Mouse (Mus musculus) lung, postnatal 36 days (tissue): Measurements from ENCODE around the gene Arid3c.
"Not testable (repeated sequence)": the region's sequence is repeated elsewhere in the genome, so short reads cannot be mapped to it uniquely, and the experiment has no call there.

ENCODE experiments used
- DNase-seq: peaks from one replicate; pipeline ENCODE4 v3.0.0; 2022; ENCODE audit warnings: mixed read lengths

Gene Arid3c

GRCm38 (mm10) chr4:41702226-41702625, 28.7 kb downstream of the Arid3c start:
- not testable (repeated sequence) for DNase-seq

GRCm38 (mm10) chr4:41700224-41700623, 30.7 kb downstream of the Arid3c start:
- DNase-seq: not testable (repeated sequence)

DNA sequence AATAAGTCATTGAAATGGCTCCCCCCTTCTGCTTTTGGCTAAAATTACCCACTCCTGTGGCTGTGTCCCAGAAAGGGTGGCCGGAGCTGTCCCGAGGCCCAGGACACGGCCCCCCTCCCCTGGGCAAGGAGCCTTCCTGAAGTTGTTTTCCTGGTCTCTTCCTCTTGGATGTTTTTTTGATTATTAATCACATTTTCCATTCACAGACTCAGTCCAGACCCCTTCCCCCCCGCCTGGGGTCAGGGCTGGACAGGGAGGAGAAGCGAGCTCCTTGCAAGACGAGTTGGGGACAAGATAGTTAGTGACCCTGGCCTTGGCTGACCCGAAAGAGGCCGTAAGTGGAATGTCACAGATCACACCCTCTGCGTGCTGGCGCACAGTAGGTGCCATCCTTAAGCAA, 31.2 kb downstream of the Arid3c start, which contains the start of gene Il11ra1:
Gene Il11ra1 (plus strand): TSS at position 207 of the 400 bp plus-strand sequence.
- DNase-seq: not testable (repeated sequence)

- DNase-seq: not testable (repeated sequence)
Measured at GRCm38 (mm10) chr4:41698421-41699016, 32.4 kb downstream of the Arid3c start.

DNA sequence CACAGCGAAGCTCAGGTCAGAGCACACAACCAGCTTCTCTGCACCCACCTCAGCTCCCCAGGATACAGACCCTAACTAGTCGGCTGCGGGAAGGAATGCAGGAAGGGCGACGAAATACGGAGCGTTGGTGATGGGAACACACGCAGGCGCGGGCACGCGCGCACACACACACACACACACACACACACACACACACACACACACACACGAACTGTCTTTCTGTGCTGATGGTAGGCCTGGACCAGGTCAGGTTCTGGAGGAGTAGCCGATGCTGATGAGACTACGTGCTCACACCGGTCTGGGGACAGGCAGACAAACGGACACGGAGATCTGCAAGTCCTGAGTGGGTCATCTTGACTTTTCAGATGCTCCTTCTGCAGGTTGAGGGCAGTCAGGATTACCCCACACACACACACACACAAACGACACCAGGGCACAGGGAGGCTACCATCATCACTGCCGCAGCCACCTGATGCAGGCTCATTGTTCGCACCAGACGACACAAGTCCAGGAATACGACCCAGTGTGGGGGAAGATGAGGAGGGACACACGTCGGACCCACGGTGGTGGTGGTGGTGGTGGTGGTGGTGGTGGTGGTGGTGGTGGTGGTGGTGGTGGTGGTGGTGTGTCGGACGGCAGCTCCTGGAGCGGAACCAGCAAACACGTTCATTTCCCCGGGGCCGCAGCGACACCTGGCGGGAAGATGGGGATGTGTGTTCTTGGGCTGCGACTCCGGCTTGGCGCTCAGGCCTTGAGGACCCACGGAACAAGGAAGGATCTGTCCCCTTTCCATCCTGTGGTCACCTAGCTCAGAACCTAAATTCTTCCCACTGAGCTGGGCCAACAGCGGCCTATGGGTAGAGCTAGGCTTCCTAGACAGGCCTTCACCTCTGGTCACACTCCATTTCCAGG, 33.8 kb downstream of the Arid3c start, which contains the start of gene Cntfr:
Gene Cntfr (minus strand): TSS at position 160 of the 912 bp plus-strand sequence.
- peak; percentile 90 for DNase-seq

DNA sequence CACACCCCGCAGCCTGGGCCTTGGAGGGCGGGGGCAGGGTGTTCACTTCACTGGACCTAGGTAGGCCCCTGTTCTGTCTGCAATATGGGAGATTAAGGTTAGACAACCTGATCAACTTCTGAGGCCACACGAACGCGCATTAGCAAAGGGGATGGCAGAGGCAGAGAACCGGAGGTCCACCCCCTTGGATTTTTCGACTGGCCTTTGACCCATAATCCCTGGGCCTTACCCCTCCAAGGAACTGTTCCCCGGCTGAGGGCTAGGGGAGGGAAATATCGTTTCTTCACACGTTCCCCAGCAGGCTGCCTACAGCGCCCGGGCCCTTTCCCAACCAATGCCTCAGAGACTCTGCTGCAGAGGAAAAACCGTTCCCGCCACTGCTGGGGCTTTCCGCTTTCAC, 34.5 kb downstream of the Arid3c start:
- not testable (repeated sequence) for DNase-seq

- not testable (repeated sequence) for DNase-seq
Measured at GRCm38 (mm10) chr4:41695800-41696199, 35.1 kb downstream of the Arid3c start.

DNA sequence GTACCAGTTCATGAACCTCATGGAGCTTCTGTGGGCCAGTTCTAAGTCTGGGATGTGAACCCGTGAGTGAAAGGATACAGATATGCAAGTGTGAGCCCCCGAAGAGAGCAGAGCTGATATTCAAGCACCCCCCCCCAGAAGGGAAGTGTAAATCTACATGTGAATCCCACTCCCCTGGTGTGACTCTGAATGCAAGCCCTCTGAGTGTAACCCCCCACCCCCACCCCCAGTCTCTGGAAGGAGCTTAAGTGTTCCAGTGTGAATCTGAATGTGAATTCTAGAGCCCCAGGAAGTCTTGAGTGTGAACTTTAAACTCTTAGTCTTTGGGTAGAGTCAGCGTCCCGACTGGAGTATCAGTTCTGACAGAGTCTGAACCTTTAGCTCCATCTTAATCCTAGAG, 37.4 kb downstream of the Arid3c start:
- not testable (repeated sequence) for DNase-seq

DNA sequence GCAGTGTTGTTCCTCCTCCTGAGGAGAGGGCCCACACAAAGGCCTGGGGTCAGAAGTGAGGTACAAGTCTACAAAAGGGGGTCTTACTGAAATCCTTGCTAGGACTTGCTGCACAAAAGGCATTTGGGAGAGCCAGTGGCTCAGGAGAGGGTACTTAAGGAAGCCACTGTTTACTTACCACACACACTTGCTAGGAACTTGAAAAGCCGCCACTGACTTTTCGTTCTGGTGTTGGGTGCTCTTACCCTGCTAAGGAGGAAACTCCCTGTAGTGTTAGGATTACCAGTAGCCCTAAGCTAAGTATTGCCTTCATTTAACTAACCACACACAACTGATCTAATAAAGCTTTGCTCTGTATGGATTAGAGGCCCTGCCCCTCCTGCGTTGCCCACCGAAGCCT, 40.9 kb downstream of the Arid3c start:
- DNase-seq: not testable (repeated sequence)

GRCm38 (mm10) chr4:41688562-41688961, 42.4 kb downstream of the Arid3c start:
- DNase-seq: not testable (repeated sequence)

GRCm38 (mm10) chr4:41685882-41686492, 45.0 kb downstream of the Arid3c start:
- not testable (repeated sequence) for DNase-seq

DNA sequence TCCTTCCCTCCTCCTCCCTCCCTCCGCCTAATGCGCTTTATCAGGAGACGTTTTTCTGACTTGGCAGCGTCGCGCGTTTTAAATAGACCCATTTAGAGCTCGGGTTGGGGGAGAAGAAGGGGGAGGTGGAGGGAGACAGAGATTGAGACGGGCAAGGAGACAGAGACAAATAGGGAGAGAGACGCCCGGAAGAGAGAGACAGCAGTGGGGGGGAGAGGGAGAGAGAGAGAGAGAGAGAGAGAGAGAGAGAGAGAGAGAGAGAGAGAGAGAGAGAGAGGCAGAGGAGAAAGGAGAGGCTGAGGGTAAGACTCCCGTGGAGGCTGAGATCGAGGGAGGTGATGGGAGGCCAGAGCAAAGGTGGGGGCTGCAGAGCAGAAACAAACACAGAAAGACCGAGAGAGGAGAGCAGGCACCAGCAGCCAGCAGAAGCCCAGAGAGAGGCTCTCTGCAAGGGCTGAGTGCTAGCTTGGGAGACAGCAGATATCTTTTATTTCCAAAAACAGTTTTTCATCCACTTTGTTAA, 46.0 kb downstream of the Arid3c start:
- not testable (repeated sequence) for DNase-seq

- not testable (repeated sequence) for DNase-seq
Measured at GRCm38 (mm10) chr4:41684131-41684930, 46.6 kb downstream of the Arid3c start.

GRCm38 (mm10) chr4:41683303-41683702, 47.6 kb downstream of the Arid3c start:
- not testable (repeated sequence) for DNase-seq

GRCm38 (mm10) chr4:41682789-41683188, 48.2 kb downstream of the Arid3c start:
- no peak for DNase-seq

GRCm38 (mm10) chr4:41681947-41682346, 49.0 kb downstream of the Arid3c start:
- DNase-seq: no peak

GRCm38 (mm10) chr4:41681176-41681575, 49.8 kb downstream of the Arid3c start:
- no peak for DNase-seq

GRCm38 (mm10) chr4:41679291-41679690, 51.7 kb downstream of the Arid3c start:
- DNase-seq: no peak

DNA sequence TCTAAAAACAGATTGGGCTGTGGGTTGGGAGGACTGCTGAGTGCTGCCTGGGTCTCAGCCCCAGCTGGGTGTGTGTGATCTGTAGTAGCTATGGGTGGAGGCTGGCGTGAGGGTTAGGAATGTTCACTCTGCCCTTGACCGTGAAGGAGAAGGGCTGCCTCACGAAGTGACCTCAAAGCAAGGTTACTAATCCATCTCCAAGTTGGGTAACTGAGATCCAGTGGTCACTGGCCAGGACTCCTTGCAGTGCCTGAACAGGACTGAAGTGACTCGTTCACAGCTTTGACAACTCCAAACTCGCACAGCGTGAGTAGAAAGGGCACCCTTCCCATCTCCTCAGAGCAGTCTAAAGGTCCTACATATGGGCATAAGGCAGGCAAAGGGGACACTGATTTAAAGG, 52.1 kb downstream of the Arid3c start:
- no peak for DNase-seq

DNA sequence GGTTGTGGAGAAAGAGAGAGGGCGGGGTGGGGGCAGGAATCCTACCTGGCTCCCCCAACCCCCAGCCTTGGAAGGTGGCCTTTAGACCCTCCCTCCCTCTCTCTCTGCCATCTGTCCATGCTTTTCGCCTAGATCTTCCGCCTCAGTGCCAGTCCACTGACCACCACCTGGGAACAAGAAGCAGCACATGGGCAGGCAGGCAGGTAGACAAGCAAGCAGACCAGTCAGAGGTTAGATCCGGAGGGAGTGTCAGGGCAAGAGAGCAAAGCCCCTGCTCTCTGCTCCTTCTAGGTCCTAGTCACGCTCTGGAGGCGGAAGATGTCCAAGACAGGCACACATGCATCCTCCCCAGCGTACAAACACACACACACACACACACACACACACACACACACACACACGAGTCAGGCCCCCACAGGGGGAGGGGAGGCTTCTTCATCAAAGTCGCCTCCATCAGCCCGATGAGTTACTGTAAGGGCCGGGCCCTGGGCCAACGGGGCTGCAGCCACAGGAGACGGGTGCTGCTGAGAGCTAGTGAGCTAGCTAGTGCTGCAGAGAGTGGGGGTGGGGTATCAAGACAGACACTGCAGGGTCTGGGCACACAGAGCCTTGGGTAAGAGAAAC, 53.8 kb downstream of the Arid3c start:
- no peak for DNase-seq

- DNase-seq: no peak
Measured at GRCm38 (mm10) chr4:41676248-41677005, 54.5 kb downstream of the Arid3c start.
